9 mouse cellular contexts compared by ENCODE assay signal in genomic region chr8:117107533-117107932, GRCm38 (mm10). TPM values are rescaled to one million over a fixed set of nuclear protein-coding genes. Genes with fewer than 3 reads are reported as not detected.
DNase-seq lines count a peak whose midpoint lies in the region; ATAC-seq and TF ChIP-seq lines count a peak whose summit lies in the region.
"Had no signal": no experiment of that assay in that cellular context is flagged by ENCODE, and none has a peak within 500 bp of the region (broad histone marks: within the 10 kb centered on the region; RNA-seq: fewer than 3 reads in every experiment).

No protein-coding gene starts in this region.

- H3K27me3 ChIP-seq in C2C12 (ENCODE audit: control insufficient read depth, insufficient read depth, insufficient read length) (no peaks in the 10 kb centered on the region), Patski (no peaks in the 10 kb centered on the region)

- CTCF ChIA-PET in Patski (lab: Charles Lee): interaction anchor here (0.7 to 2.7 kb wide), 13 partner anchors 10 to 377 kb away, joined by 3 to 9 read pairs (median 3); partner anchors contain the start of gene Gcsh

- 11% methylated on average over 9 of the region's 9 CpGs for WGBS in lung, adult 2 months

- H3K36me3 ChIP-seq in C2C12 (ENCODE audit: control insufficient read depth, insufficient read depth): no peaks in the 10 kb centered on the region

- peak; percentile 77 for TF ChIP-seq CTCF in C2C12 (IDR thresholded peaks at IDR 0.05; ENCODE audit: control insufficient read depth, insufficient read depth, insufficient read length)
- peak; percentile 91 for TF ChIP-seq CTCF in Patski (IDR thresholded peaks at IDR 0.05)
- peak; percentile 97 for TF ChIP-seq CTCF in lung, adult 2 months (IDR thresholded peaks at IDR 0.05; ENCODE audit: insufficient read depth, low read length)

- peak; percentile 59 for ATAC-seq in Patski
- ATAC-seq in granulocyte monocyte progenitor cell, adult 5-6 weeks (replicated peaks; ENCODE audit: poor library complexity, severe bottlenecking): peak; percentile 92

- POLR2A ChIA-PET in Patski (lab: Charles Lee): no interaction called here

- DNase-seq in Patski (ENCODE audit: low read depth, low spot score): no peak
- DNase-seq in cerebellum, postnatal 10 days: peak; percentile 85 to 90
- DNase-seq in kidney, postnatal 4 days: peak; percentile 81 to 84
- DNase-seq in lung, adult 2 months: peak; percentile 76
- peak; percentile 35 for DNase-seq in retina, postnatal 7 days (ENCODE audit: low read depth, low spot score)
- peak; percentile 61 for DNase-seq in urinary bladder, adult 2 months (ENCODE audit: low spot score)

- in situ Hi-C loops in Patski (cut with MboI; ENCODE audit: low pct_unique_long_range_greater_than_20kb): loop anchor here (10.0 kb wide), 1 partner anchor 467 kb away; no protein-coding TSS in a partner anchor

- no peak for TF ChIP-seq POLR2A in lung, adult 2 months (IDR thresholded peaks at IDR 0.05; ENCODE audit: borderline replicate concordance, extremely low read depth, low read depth, low read length)

- H3ac ChIP-seq in C2C12 (ENCODE audit: control insufficient read depth, insufficient read length, low read depth): no peak overlapping the region

- no peaks in the 10 kb centered on the region for H3K79me3 ChIP-seq in C2C12 (ENCODE audit: low read depth)

- H3K4me3 ChIP-seq in C2C12 (ENCODE audit: insufficient read depth, poor library complexity, severe bottlenecking): no peak overlapping the region
- H3K4me3 ChIP-seq in lung, adult 2 months (replicated peaks; ENCODE audit: extremely low read depth, low read depth, low read length): no peak overlapping the region

- H3K4me1 ChIP-seq in lung, adult 2 months (ENCODE audit: control insufficient read depth, insufficient read depth, low read length): no peaks in the 10 kb centered on the region

- no peaks in the 10 kb centered on the region for H3K79me2 ChIP-seq in C2C12 (ENCODE audit: control insufficient read depth, insufficient read depth)

TF ChIP-seq in C2C12, 6 proteins besides CTCF, POLR2A, EP300 and RAD21:
- TF ChIP-seq CEBPB (IDR thresholded peaks at IDR 0.05; ENCODE audit: low read depth) (no peak), FOSL1 (IDR thresholded peaks at IDR 0.05; ENCODE audit: insufficient read depth, low read length, poor library complexity, severe bottlenecking) (no peak), MYOG (IDR thresholded peaks at IDR 0.05; ENCODE audit: control insufficient read depth, extremely low read depth, insufficient read length) (no peak), USF1 (IDR thresholded peaks at IDR 0.05; ENCODE audit: low read depth) (no peak), MYOD1 (IDR thresholded peaks at IDR 0.05; ENCODE audit: control insufficient read depth, insufficient read length, low read depth) (no peak), MAX (IDR thresholded peaks at IDR 0.05) (no peak)
TF ChIP-seq in C2C12: peak in this region for 0.

RNA-seq across cellular contexts. Expression of gene Bco1, which starts 11.9 kb away (rescaled TPM):
- not detected for polyA plus RNA-seq in C2C12 (2012; fragmentation: generic; extraction: Trizol)
- polyA plus RNA-seq in Patski (2021): not detected
- total RNA-seq in granulocyte monocyte progenitor cell, adult 5-6 weeks (2014; fragmentation: Nextera tagmentation): 0.47 and 0.49 TPM in 2 replicates
- total RNA-seq in granulocyte monocyte progenitor cell, adult 5-6 weeks (2017): 1.1 and 2.3 TPM in 2 replicates
- 0.34 TPM in 1 of 2 replicates, not detected in the other for polyA plus RNA-seq in lung, adult 2 months (2012; rRNA removed)
- polyA plus RNA-seq in urinary bladder, adult 2 months (2012; rRNA removed): 0.21 and 0.25 TPM in 2 replicates
- polyA plus RNA-seq: heart, embryonic 14.5 days had no signal

RNA-seq across cellular contexts. Expression of gene Pkd1l2, which starts 25.3 kb away (rescaled TPM):
- not detected for polyA plus RNA-seq in C2C12 (2012; fragmentation: generic; extraction: Trizol)
- not detected for polyA plus RNA-seq in Patski (2021)
- not detected in 2 replicates for total RNA-seq in granulocyte monocyte progenitor cell, adult 5-6 weeks (2014; fragmentation: Nextera tagmentation)
- not detected in 2 replicates for total RNA-seq in granulocyte monocyte progenitor cell, adult 5-6 weeks (2017)
- polyA plus RNA-seq in lung, adult 2 months (2012; rRNA removed): 0.06 and 0.12 TPM in 2 replicates
- 0.07 and 0.09 TPM in 2 replicates for polyA plus RNA-seq in urinary bladder, adult 2 months (2012; rRNA removed)

RNA-seq across cellular contexts. Expression of gene Gan, which starts 50.4 kb away (rescaled TPM):
- polyA plus RNA-seq in C2C12 (2012; fragmentation: generic; extraction: Trizol): 2.7 TPM
- polyA plus RNA-seq in Patski (2021): 2.6 TPM
- total RNA-seq in granulocyte monocyte progenitor cell, adult 5-6 weeks (2014; fragmentation: Nextera tagmentation): 5.9 and 7.6 TPM in 2 replicates
- 3.4 and 6.4 TPM in 2 replicates for total RNA-seq in granulocyte monocyte progenitor cell, adult 5-6 weeks (2017)
- 5.6 and 8.6 TPM in 2 replicates for polyA plus RNA-seq in lung, adult 2 months (2012; rRNA removed)
- 8.2 and 9.5 TPM in 2 replicates for polyA plus RNA-seq in urinary bladder, adult 2 months (2012; rRNA removed)
